Mouse (Mus musculus) left cerebral cortex, postnatal 4 days (tissue): Measurements from ENCODE around the gene Gm49403. TPM values are rescaled to one million over a fixed set of nuclear protein-coding genes. Genes with fewer than 3 reads are reported as not detected.

Source experiments
- DNase-seq: peaks from one replicate; pipeline ENCODE4 v3.0.0-alpha.2; 2022
- intact Hi-C: fragments of 180-260 bp; cut with DNase I; formaldehyde crosslinking; loops from one replicate; pipeline ENCODE4 v1.15.1; 2025
- microRNA-seq: library from miRNA; unstranded; fragments of <30 nt; microRNA quantifications from one replicate; pipeline ENCODE4 v1.2.0, GENCODE M21; 2022
- total RNA-seq, 2 experiments: library from RNA; stranded (reverse); gene quantifications; 2 replicates each; pipeline ENCODE4 v1.2.3; 2021

The Gm49403 gene
- total RNA-seq, 2 experiments from 2014 or later, result not detected

DNA sequence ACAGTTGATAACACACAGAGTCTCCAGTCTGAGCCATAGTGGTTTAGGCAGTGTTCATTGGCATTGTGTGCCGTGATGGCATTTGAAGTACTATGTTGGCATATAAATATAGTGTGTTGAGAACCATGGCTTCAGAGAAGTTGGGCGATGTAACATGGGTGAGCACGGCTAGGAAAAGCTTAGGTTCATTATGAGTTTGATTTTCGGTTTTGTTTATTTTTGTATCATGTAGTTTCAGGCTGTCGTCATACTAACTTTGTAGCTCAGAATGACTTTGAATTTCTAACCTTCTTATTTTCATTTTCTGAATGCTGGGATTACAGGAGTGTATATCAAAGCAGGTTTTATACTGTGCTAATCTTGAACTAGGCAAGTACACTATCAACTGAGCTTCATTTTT lies 19.7 kb downstream of the Gm49403 start:
- intact Hi-C loops, result no loop called here
- DNase-seq, result no peak

DNA sequence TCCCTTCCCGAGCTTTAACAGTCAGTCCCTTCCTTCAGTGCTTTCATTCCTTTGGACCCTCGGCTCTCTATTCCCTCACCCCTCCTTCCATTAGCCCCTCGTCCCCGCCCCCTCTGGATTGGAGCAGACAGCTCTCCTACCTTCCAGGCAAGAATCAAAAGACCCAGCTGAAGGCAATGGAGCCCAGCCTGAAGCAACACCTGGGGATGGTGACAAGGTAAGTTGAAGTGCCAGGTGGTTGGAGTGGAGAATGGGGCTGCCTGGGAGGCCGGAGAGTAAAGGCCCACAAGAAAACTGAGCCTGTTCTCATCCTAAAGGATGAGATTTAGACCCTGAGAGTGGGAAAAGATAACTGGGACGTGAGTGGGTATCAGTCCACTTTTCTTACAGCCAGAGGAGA lies 24.8 kb downstream of the Gm49403 start:
- no peak for DNase-seq
- intact Hi-C loops, result no loop called here

DNA sequence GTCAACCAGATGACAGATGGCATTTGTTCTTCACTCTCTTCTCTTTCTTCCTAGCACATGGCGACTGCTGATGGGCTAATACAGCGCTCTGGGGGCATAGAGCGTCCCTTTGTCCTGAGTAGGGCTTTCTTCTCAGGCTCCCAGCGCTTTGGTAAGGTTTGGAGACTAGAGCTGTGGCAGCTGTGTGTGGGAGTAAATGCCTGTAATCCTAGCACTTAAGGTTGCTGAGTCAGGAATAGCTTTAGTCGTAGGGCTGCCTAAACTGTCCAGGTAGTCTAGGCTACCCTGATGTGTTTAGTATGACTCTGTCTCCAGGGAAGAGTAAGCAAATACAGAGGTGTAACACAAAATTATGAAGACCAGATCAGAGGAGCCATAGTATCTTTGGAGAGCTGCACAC lies 28.1 kb downstream of the Gm49403 start:
- no peak for DNase-seq
- intact Hi-C loops, result no loop called here

DNA sequence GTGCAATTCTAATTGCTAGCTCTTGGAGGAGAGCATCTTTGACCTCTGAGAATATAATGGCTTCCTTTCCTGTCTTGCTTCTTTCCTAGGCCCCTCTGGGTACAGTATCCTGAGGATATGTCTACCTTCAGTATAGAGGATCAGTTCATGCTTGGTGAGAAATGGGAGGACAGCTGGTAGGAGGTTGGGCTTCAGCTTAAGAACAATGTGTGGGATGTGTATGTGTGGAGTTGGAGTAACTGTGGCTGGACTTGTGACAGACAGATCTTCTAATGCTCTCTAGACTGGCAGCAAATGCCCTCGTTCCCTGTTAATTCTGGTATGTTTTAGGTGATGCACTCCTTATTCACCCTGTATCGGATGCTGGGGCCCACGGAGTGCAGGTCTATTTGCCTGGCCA lies 30.5 kb downstream of the Gm49403 start:
- intact Hi-C loops, result no loop called here
- no peak for DNase-seq

DNA sequence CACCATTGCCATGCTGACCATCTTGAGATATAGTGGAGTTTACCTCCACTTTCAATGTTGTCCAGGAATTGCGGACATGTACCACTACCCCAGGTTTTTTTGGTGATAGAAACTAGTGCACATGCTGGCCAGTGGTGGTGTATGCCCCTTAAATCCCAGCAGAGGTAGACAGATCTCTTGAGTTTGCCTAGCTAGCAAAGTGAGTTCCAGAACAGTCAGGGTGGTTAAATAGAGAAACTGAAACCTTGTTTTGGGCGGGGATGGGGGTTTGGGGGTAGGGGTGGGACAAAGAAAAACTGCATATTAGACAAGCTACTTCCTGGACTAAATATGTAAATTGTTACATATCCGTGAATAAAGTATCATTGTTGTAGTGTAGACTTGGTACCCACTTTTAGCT lies 35.3 kb downstream of the Gm49403 start:
- intact Hi-C loops, result no loop called here
- DNase-seq, result no peak

DNA sequence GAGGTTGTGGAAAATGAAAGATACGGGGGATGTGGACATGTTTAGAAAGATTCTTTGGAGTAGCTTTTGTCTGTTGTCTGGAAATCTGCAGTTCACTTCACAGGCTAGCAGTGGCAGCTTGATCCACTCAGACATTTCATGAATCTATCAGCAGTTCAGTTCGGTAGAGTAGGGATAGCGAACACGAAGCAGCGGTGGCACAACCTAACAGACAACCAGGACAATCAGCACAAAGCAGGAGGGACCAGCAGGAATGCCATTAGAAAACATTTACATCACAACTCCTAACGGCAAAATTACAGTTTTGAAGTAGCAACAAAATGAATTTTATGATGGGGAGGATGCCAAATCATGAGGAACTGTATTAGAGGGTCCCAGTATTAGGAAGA lies 35.9 kb downstream of the Gm49403 start:
- DNase-seq, result no peak
- intact Hi-C loops, result no loop called here

DNA sequence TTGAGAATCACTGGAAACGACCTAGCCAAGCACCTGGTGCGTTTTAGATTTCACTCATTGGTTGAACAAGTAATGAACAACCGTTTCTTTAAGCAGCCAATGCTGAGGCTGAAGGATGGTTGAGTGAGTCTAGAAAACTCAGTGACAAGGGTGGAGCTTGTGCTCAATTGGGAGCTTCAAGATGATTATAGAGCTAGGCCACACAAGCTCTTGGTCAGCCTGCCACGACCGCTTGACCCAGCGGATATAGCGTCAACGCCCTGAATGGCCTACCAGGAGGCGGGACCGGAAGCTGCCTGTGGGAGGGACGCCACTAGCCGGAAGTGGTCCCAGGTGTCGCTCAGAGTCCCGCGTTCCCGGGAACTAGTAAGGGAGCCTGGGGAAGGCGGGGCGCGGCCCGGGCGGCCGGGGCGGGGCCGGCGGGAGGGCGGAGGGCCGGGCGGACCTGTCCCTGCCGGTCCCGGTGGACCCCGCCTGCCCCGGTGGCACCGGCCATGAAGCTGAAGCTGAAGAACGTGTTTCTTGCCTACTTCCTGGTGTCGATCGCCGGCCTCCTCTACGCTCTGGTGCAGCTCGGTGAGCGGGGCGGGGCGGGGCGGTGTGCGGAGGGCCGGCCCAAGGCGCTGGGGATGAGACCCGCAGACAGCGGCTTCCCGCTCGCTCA lies 36.5 kb downstream of the Gm49403 start, which contains the start of gene B3gat3:
Gene B3gat3, plus strand, starts transcription at position 302 of the 664 bp plus-strand sequence.
- intact Hi-C loops, result no loop called here
- DNase-seq, result peak; percentile 94

DNA sequence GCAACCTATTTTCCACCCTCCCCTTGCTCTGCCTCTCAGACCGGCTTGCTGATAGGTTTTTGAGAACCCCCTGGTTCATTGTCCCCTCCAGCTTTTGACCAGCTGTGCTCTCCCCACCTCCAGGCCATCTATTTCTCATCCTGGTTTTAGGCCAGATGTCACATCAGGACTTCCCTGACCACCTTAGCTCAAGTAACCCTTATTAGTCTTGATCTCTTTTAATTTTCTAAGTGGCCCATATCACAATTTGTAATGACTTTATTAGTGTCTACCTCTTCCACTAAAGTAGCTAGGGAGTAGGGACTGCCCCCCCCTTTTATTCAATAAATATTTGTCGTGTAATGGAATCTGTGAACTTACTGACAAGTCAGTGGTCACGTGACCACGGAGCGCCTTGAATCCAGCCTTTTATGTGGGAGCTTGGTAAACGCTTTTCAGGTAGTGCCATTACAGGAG lies 37.1 kb downstream of the Gm49403 start:
- intact Hi-C loops, result no loop called here
- DNase-seq, result no peak

DNA sequence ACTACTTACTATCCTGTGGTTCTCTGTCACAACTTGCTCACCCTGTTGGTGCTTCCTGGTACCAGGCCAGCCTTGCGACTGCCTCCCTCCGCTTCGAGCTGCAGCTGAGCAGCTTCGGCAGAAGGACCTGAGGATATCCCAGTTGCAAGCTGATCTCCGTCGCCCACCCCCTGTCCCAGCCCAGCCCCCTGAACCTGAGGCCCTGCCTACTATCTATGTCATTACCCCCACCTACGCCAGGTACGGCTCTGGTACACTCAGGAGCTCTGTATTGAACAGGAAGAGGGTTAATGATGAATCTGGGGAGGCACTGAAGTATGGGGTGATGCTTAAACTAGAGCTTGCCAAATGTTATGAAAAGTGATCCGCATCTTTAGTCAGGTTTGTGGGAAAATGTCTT lies 38.0 kb downstream of the Gm49403 start:
- DNase-seq, result no peak
- intact Hi-C loops, result no loop called here

DNA sequence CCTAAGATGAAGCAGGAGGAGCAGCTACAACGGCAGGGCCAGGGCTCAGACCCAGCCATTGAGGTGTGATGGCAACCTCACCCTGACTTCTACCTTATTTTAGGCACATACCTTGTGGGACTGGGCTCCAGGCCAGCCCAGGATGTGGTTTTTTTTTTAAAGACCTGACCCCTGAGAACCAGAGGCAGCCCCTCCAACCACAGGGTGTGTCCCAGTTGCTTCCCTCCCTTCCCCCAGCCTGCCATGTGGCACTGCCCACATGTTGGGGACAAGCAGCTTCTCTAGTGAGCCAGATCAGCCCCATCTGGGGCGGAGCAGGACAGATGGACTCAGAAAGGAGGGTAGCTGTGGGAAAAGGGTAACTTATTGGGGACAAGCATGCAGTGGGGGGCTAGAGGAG lies 43.0 kb downstream of the Gm49403 start:
- no peak for DNase-seq
- intact Hi-C loops, result no loop called here

DNA sequence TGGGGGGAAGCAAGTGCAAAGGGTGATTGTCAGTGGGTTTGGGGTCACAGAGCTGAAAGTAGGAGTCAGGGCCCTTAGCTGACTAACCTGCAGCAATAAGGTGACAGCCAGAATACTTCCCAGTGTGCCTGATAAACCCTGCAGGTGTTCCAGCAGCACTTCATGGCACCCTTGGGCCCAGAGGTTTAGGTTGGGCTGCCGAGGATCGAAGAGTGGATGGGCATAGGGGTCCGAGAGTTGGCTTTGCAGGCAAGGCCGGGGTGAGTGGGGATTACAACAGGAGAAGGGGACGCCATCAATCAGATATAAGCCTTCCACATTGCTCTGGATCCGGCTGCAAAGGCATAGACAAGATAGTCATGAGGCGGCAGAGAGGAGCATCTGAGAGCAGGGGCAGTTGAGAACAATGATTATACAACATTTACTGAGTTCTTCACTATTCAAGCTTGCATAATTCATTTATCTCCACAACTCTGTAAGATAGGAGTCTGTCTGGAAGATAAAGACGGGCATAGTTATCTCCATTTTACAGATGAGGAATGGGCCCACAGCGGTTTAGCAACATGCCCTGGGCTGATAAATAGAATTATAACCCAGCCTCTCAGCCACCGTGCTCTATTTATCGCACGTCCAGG lies 44.3 kb downstream of the Gm49403 start:
- no peak for DNase-seq
- intact Hi-C loops, result no loop called here

DNA sequence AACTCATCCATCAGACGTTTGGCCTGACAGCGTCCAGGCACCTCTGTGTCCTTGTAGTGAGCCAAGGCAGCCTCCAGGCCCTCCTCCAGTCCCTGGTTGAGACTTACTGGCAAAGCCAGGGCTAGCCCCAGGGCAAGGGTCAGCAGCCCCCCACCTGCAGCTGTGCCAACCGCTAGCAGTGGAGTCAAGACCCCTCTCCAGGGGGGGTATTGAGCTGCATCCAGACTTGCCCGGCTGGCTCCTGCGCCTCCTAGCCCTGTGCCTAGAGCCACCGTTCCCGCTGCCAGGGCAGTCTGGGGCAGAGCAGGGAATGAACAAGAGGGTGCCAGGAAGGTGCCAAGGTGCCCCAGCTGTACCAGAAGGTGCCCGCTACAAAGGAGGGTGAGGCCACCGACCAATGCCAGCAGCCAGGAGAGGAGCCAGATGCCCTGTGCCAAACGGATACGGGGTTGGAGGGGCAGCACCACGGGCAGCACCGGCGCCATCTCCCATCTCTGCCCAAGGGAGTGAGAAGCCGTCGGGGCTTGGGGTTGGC lies 45.0 kb downstream of the Gm49403 start:
- peak; percentile 71 for DNase-seq
- intact Hi-C loops, result no loop called here

DNA sequence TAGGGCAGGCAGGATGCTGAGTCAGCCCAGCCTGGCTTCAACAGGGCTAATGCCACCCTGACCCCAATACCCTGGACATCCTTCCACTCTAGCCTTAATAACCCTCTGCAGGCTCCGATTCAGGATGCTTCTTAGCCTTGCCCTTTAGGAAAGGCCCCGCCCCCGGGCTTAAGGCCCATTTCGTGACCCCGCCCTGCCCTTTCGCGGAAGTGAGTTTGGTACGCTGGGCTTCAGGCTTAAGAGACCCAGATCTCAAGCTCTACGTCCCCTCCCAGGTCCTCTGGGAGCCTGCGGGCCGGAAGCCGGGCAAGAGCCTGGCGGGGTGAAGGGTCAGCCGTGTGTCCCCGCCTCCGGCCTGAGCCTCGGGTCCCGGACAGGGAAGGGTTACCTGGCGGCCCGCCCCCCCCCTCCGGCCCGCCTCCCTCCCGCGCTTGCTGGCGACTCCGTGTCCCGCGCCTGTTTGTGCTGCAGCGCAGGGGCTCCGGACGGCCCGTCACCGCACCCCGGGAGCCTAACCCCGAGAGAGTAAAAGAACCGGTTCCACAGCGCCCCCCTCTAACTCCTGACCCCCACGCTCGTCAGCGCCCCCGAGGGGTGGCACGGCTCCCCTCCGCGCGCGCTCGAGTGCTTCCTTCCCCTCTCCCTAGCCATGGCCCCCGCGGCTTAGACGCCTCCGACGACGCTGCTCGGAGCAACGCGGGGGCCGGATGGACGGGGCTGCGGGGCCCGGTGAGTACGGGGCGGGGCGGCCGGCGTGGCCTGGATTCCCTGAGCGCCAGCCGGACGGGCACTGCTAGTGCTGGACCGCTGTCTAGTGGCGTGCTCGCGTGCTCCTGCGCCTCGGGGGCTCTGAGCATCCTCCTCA lies 45.7 kb downstream of the Gm49403 start, which contains the start of the genes Rom1 and Eml3:
Gene Rom1, minus strand, starts transcription at position 133 of the 865 bp plus-strand sequence.
Gene Eml3, plus strand, starts transcription at position 329 of the 865 bp plus-strand sequence.
- DNase-seq, result peak; percentile 73
- intact Hi-C loops, result no loop called here

DNA sequence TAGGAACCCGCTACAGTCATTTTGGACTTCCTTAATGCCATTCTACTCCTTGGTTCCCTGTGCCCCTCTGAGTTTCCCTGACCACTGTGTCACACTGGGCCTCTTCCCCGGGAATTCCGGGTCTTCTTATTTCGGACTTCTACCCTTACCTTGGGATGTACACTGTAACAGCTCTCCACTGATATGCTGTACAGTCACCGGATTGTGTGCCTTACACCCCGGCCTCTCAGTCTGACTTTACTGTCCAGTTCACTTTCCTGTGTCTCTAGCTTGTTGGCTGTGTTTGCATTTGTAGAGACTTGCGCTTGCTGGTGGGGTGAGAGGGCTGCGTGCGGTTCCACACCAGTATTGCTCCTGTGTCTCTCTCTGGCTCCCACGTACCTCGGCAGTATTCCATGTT lies 46.4 kb downstream of the Gm49403 start:
- intact Hi-C loops, result no loop called here
- DNase-seq, result no peak

DNA sequence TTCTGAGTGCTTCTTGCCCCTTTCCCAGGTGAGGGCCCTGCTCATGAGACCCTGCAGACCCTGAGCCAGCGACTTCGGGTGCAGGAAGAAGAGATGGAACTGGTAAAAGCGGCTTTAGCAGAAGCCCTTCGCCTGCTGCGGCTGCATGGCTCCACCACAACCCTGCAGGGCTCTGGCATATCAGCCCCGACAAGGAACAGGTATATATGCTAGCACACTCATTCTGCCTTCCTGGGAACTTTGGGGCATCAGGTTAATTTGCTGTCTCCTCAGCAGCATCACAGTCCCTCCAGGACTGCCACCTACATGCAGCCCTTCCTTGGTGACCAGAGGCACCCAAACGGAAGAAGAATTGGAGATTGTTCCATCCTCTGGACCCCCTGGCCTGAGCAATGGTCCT lies 47.0 kb downstream of the Gm49403 start:
- intact Hi-C loops, result no loop called here
- DNase-seq, result no peak

DNA sequence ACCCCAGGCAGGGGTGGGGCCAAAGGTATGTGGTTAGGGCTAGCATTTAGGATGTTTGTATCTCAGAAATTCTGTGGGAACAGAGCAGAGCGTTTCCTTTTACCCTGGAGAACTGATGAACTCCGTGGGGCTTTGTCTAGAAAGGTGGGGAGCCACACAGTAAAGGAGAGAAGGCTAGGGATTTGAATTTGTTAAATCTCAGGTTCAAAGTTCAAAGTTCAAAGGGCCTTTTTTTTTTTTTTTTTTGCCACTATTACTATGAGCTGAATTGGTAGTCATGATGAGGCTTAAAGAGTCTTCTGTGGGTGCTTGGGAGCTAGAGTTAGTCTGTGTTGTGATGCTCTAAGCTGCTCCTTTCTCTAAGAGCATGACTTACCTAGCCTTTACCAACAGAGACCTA lies 53.0 kb downstream of the Gm49403 start:
- no peak for DNase-seq
- intact Hi-C loops, result no loop called here

Small RNA genes within 50 kb of the gene (microRNA-seq; reads per million reads assigned to microRNA genes)
- not detected for gene Mir5136

Other genes starting within 250 kb of the Gm49403 start
- 10 to 100 TPM; 58.0 to 63.6 TPM for gene Chrm1, start 220.1 kb upstream of the Gm49403 start, total RNA-seq
- gene Slc3a2, start 160.6 kb upstream of the Gm49403 start, total RNA-seq, result 100 to 1,000 TPM; 166 to 179 TPM
- 10 to 100 TPM; 55.9 to 56.5 TPM for gene Wdr74, start 148.1 kb upstream of the Gm49403 start, total RNA-seq
- 1 to 10 TPM; 2.7 to 2.8 TPM for gene 1700092M07Rik, start 143.2 kb upstream of the Gm49403 start, total RNA-seq
- gene Stx5a, start 142.5 kb upstream of the Gm49403 start, total RNA-seq, result 10 to 100 TPM; 70.8 to 77.5 TPM
- 100 to 1,000 TPM; 105 to 110 TPM for gene Nxf1, start 126.9 kb upstream of the Gm49403 start, total RNA-seq
- gene Tmem223, start 112.9 kb upstream of the Gm49403 start, total RNA-seq, result 100 to 1,000 TPM in 1 of 2 experiments, 10 to 100 TPM in 1; 96.5 to 102 TPM
- gene Tmem179b, start 109.5 kb upstream of the Gm49403 start, total RNA-seq, result 1 to 10 TPM; 8.2 to 9.2 TPM
- 10 to 100 TPM; 24.9 to 29.4 TPM for gene Taf6l, start 97.5 kb upstream of the Gm49403 start, total RNA-seq
- 10 to 100 TPM; 87.2 to 92.3 TPM for gene Polr2g, start 85.4 kb upstream of the Gm49403 start, total RNA-seq
- 1 to 10 TPM; 5.1 to 6.8 TPM for gene Zbtb3, start 81.4 kb upstream of the Gm49403 start, total RNA-seq
- gene Ttc9c, start 64.6 kb upstream of the Gm49403 start, total RNA-seq, result 10 to 100 TPM; 46.0 to 47.2 TPM
- 100 to 1,000 TPM; 108 to 116 TPM for gene Hnrnpul2, start 63.9 kb upstream of the Gm49403 start, total RNA-seq
- gene AC129217.1, start 54.2 kb upstream of the Gm49403 start, total RNA-seq, result not detected
- gene Bscl2, start 46.5 kb upstream of the Gm49403 start, total RNA-seq, result 10 to 100 TPM; 76.9 to 78.4 TPM
- 100 to 1,000 TPM; 275 to 279 TPM for gene Gng3, start 44.7 kb upstream of the Gm49403 start, total RNA-seq
- gene Lrrn4cl, start 33.2 kb upstream of the Gm49403 start, total RNA-seq, result under 1 TPM; 0.76 to 0.93 TPM
- gene Ubxn1, start 12.4 kb upstream of the Gm49403 start, total RNA-seq, result 100 to 1,000 TPM; 109 to 122 TPM
- 10 to 100 TPM; 22.3 to 25.7 TPM for gene Uqcc3, start 3.0 kb upstream of the Gm49403 start, total RNA-seq
- 1 to 10 TPM; 4.6 to 8.6 TPM for gene Lbhd1, start 198 bp upstream of the Gm49403 start, total RNA-seq
- 10 to 100 TPM; 16.4 to 21.4 TPM for gene 1810009A15Rik, start 4.9 kb downstream of the Gm49403 start, total RNA-seq
- 1 to 10 TPM; 4.2 to 5.8 TPM for gene Gm49416, start 5.0 kb downstream of the Gm49403 start, total RNA-seq
- gene Ints5, start 9.1 kb downstream of the Gm49403 start, total RNA-seq, result 10 to 100 TPM; 25.3 to 25.6 TPM
- gene Ganab, start 14.1 kb downstream of the Gm49403 start, total RNA-seq, result 100 to 1,000 TPM; 102 to 110 TPM
- 100 to 1,000 TPM; 109 to 115 TPM for gene B3gat3, start 36.4 kb downstream of the Gm49403 start, total RNA-seq
- 1 to 10 TPM; 1.4 to 1.7 TPM for gene Rom1, start 45.4 kb downstream of the Gm49403 start, total RNA-seq
- 10 to 100 TPM in 1 of 2 experiments, 1 to 10 TPM in 1; 9.4 to 11.6 TPM for gene Eml3, start 45.6 kb downstream of the Gm49403 start, total RNA-seq
- gene Mta2, start 57.9 kb downstream of the Gm49403 start, total RNA-seq, result 10 to 100 TPM; 75.4 to 79.6 TPM
- 10 to 100 TPM; 17.5 to 20.0 TPM for gene Tut1, start 69.9 kb downstream of the Gm49403 start, total RNA-seq
- gene Eef1g, start 83.1 kb downstream of the Gm49403 start, total RNA-seq, result 100 to 1,000 TPM; 385 to 398 TPM
- gene Ahnak, start 105.4 kb downstream of the Gm49403 start, total RNA-seq, result 10 to 100 TPM; 14.0 to 18.5 TPM
- gene Scgb1a1, start 204.0 kb downstream of the Gm49403 start, total RNA-seq, result under 1 TPM in 1 of 2 experiments, not detected in 1; 0.94 TPM